Mouse (Mus musculus): ENCODE results near the gene Mta2. TPM values are rescaled to one million over a fixed set of nuclear protein-coding genes. Genes with fewer than 3 reads are reported as not detected.
A peak's percentile ranks its signal among the peaks of the same experiment; 100 is the strongest.

Gene Mta2
- polyA plus RNA-seq, 1 experiment: 102 TPM

DNA sequence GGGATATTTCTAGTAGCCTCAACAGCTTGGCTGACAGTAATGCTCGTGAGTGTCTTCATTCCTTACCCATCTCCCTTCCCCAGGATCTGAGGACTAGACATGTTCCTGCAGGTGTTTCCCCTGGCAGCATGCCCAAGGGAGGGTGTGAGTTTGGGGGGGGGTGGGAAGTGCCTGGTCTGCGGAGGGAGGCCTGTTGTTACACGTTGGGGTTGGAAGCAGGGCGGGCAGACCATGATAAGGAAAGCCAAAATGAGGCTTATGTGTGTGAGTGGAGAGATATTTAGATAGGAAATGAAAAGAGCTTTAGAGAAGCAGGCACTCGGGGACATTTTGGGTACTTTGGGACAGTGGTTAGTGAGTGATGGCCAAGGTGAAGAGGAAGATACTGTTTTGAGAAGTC lies 2.4 kb downstream of the Mta2 start:
- peaks cover 6% of the 10 kb centered on the region for H3K4me1 ChIP-seq (ENCODE audit: control insufficient read depth, insufficient read depth, low read length)
- no peak overlapping the region for H3K27ac ChIP-seq (ENCODE audit: insufficient read depth, low read length)
- peak overlapping the region; percentile 55 for H3K4me3 ChIP-seq (ENCODE audit: insufficient read depth, low read length)
- no peak for TF ChIP-seq POLR2A (IDR thresholded peaks at IDR 0.05; ENCODE audit: low read depth, low read length)
- no peak for TF ChIP-seq CTCF (IDR thresholded peaks at IDR 0.05; ENCODE audit: borderline replicate concordance, insufficient read depth, low read length)

DNA sequence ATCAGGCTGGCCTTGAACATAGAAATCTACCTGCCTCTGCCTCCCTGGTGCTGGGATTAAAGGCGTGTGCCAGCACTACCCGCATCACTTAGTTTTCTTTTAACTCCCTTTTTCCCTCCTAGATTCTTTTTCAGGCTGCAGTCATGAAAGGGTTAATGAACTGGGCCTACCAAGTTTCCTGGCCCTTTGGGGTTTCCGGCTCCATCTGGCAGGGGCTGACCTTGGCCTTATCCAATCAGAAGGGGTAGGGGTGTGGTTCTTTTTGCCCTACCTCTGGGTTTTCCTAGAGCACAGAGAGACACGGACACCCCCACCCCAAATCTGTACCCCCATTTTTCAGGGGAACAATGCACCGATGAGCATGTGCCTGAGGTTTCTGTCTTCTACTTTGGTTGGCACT lies 3.1 kb downstream of the Mta2 start:
- no peak for TF ChIP-seq CTCF (IDR thresholded peaks at IDR 0.05; ENCODE audit: borderline replicate concordance, insufficient read depth, low read length)
- TF ChIP-seq POLR2A (IDR thresholded peaks at IDR 0.05; ENCODE audit: low read depth, low read length): no peak
- Histone ChIP-seq H3K27ac (ENCODE audit: insufficient read depth, low read length) (no peak overlapping the region; the same call in 1 of the 2 replicates), H3K4me3 (ENCODE audit: insufficient read depth, low read length) (peak overlapping the region; percentile 34), H3K4me1 (ENCODE audit: control insufficient read depth, insufficient read depth, low read length) (peaks cover 6% of the 10 kb centered on the region)

GRCm38 (mm10) chr19:8945251-8945650 lies 3.6 kb downstream of the Mta2 start:
- TF ChIP-seq CTCF (IDR thresholded peaks at IDR 0.05; ENCODE audit: borderline replicate concordance, insufficient read depth, low read length): no peak
- TF ChIP-seq POLR2A (IDR thresholded peaks at IDR 0.05; ENCODE audit: low read depth, low read length): no peak
- H3K27ac ChIP-seq (ENCODE audit: insufficient read depth, low read length): no peak overlapping the region; the same call in 1 of the 2 replicates
- peaks cover 6% of the 10 kb centered on the region for H3K4me1 ChIP-seq (ENCODE audit: control insufficient read depth, insufficient read depth, low read length)
- H3K4me3 ChIP-seq (ENCODE audit: insufficient read depth, low read length): peak overlapping the region; percentile 34

GRCm38 (mm10) chr19:8946929-8947328 lies 5.3 kb downstream of the Mta2 start:
- H3K27ac ChIP-seq (ENCODE audit: insufficient read depth, low read length): no peak overlapping the region
- H3K4me3 ChIP-seq (ENCODE audit: insufficient read depth, low read length): no peak overlapping the region
- TF ChIP-seq CTCF (IDR thresholded peaks at IDR 0.05; ENCODE audit: borderline replicate concordance, insufficient read depth, low read length): no peak
- no peak for TF ChIP-seq POLR2A (IDR thresholded peaks at IDR 0.05; ENCODE audit: low read depth, low read length)

DNA sequence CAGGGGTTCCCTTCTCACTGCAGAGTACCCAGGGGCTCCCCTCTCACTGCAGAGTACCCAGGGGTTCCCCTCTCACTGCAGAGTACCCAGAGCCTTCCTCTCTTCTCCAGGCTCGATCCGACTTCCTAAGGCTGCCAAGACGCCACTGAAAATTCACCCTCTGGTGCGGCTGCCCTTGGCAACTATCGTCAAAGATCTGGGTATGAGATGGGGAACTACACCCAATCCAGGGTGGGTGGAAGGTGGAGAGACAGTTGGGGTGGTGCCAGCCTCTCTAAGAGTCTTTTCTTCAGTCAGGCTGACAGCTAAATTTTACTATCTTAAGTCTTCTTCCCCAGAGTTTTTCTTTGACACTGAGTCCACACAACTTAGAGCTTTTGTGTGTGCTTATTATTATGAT lies 8.5 kb downstream of the Mta2 start:
- no peak for TF ChIP-seq POLR2A (IDR thresholded peaks at IDR 0.05; ENCODE audit: low read depth, low read length)
- no peak for TF ChIP-seq CTCF (IDR thresholded peaks at IDR 0.05; ENCODE audit: borderline replicate concordance, insufficient read depth, low read length)
- Histone ChIP-seq H3K27ac (ENCODE audit: insufficient read depth, low read length) (no peak overlapping the region), H3K4me1 (ENCODE audit: control insufficient read depth, insufficient read depth, low read length) (peaks cover 2% of the 10 kb centered on the region; the same call in 1 of the 2 replicates), H3K4me3 (ENCODE audit: insufficient read depth, low read length) (no peak overlapping the region)

More at GRCm38 (mm10) chr19:8946929-8947328, 5.3 kb downstream of the Mta2 start:
- H3K4me1 ChIP-seq (ENCODE audit: control insufficient read depth, insufficient read depth, low read length): peaks cover 2% of the 10 kb centered on the region; the same call in 1 of the 2 replicates

- TF ChIP-seq CTCF (IDR thresholded peaks at IDR 0.05; ENCODE audit: borderline replicate concordance, insufficient read depth, low read length): no peak
- TF ChIP-seq POLR2A (IDR thresholded peaks at IDR 0.05; ENCODE audit: low read depth, low read length): no peak
- Histone ChIP-seq H3K4me3 (ENCODE audit: insufficient read depth, low read length) (no peak overlapping the region), H3K4me1 (ENCODE audit: control insufficient read depth, insufficient read depth, low read length) (0 out of 2 replicates have a peak, but pooled peaks cover 2% of the 10 kb centered on the region), H3K27ac (ENCODE audit: insufficient read depth, low read length) (no peak overlapping the region)
Observed at GRCm38 (mm10) chr19:8952241-8952640, 10.6 kb downstream of the Mta2 start.

DNA sequence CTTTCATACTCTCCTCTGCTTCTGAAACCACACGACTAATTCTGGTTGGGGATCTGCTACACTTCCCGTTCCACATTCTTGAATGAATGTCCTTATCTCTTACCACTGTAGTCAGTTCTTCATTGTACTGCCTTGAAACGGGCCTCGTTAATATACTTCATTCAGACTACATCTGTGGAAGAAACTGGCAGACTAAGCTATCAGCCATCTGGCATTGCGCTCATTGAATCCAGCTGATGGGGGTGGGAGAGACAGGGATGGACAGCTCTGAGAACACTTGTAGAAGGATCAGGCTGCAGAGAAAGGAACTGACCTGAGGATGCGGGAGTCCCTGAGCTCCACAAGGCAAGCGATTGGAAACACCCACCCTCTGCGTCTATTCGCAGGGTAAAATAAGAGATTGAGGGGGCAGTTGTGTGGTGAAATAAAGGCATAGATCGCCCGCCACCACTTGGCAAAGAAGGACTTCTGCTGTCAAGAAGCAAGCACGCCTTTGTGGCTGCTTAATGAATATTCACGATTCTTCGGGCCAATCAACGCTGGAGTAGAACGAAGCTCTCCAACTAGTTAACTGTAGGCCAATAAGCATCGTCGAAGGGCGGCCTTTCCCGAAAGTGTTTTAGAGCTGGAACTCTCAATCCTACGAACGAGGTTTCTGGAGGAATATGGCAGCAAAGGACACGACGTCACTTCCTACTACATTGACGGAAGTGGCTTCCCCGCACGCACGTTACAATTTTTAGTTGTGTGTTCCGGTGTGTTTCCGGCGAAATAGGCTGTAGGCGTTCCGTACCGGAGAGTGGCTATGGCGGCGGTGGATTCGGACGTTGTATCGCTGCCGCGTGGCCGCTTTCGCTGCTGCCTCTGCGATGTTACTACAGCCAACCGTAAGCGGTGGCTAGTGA lies 11.7 kb downstream of the Mta2 start, which contains the start of gene Tut1:
Gene Tut1, plus strand, starts transcription at position 713 of the 905 bp plus-strand sequence.
- 0 out of 2 replicates have a peak, but pooled peaks cover 2% of the 10 kb centered on the region for H3K4me1 ChIP-seq (ENCODE audit: control insufficient read depth, insufficient read depth, low read length)
- peak within 1 kb of the TSS; percentile 96 for H3K4me3 ChIP-seq (ENCODE audit: insufficient read depth, low read length)
- H3K27ac ChIP-seq (ENCODE audit: insufficient read depth, low read length): peak within 1 kb of the TSS; percentile 70
- TF ChIP-seq POLR2A (IDR thresholded peaks at IDR 0.05; ENCODE audit: low read depth, low read length) (peak; percentile 85), CTCF (IDR thresholded peaks at IDR 0.05; ENCODE audit: borderline replicate concordance, insufficient read depth, low read length) (no peak)

DNA sequence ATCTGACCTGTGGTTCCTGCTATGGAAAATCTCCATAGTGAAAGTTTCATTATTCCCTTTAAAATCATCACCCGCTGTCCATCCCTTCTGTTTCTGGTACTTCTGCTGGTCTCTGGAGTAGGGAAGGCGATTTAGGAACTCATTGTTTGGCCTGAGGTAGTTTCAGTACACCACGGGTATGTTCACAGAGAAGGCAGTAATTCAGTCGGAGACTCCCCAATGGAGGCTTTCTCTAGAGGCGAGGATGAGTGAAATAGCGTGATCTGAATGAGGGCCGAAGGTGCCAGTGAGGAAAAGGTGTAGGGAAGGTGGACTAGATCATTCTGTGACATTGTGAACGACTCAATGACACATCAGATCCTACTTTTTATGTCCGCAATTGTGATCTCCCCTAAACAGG lies 12.5 kb downstream of the Mta2 start:
- TF ChIP-seq POLR2A (IDR thresholded peaks at IDR 0.05; ENCODE audit: low read depth, low read length) (no peak), CTCF (IDR thresholded peaks at IDR 0.05; ENCODE audit: borderline replicate concordance, insufficient read depth, low read length) (no peak)
- Histone ChIP-seq H3K4me1 (ENCODE audit: control insufficient read depth, insufficient read depth, low read length) (0 out of 2 replicates have a peak, but pooled peaks cover 2% of the 10 kb centered on the region), H3K4me3 (ENCODE audit: insufficient read depth, low read length) (peak overlapping the region; percentile 96), H3K27ac (ENCODE audit: insufficient read depth, low read length) (peak overlapping the region; percentile 70)

- no peak overlapping the region for H3K4me3 ChIP-seq (ENCODE audit: insufficient read depth, low read length)
- peaks cover 5% of the 10 kb centered on the region for H3K4me1 ChIP-seq (ENCODE audit: control insufficient read depth, insufficient read depth, low read length)
- no peak for TF ChIP-seq CTCF (IDR thresholded peaks at IDR 0.05; ENCODE audit: borderline replicate concordance, insufficient read depth, low read length)
- TF ChIP-seq POLR2A (IDR thresholded peaks at IDR 0.05; ENCODE audit: low read depth, low read length): no peak
- H3K27ac ChIP-seq (ENCODE audit: insufficient read depth, low read length): no peak overlapping the region
Observed at GRCm38 (mm10) chr19:8962256-8962655, 20.6 kb downstream of the Mta2 start.

GRCm38 (mm10) chr19:8965075-8965474 lies 23.4 kb downstream of the Mta2 start:
- TF ChIP-seq POLR2A (IDR thresholded peaks at IDR 0.05; ENCODE audit: low read depth, low read length): no peak
- no peak for TF ChIP-seq CTCF (IDR thresholded peaks at IDR 0.05; ENCODE audit: borderline replicate concordance, insufficient read depth, low read length)
- Histone ChIP-seq H3K27ac (ENCODE audit: insufficient read depth, low read length) (no peak overlapping the region), H3K4me1 (ENCODE audit: control insufficient read depth, insufficient read depth, low read length) (peaks cover 5% of the 10 kb centered on the region), H3K4me3 (ENCODE audit: insufficient read depth, low read length) (no peak overlapping the region)
